Comparison of ENCODE assay signal across 28 mouse cellular contexts in genomic region chr13:3832450-3832849, GRCm38 (mm10). TPM values are rescaled to one million over a fixed set of nuclear protein-coding genes. Genes with fewer than 3 reads are reported as not detected.
DNase-seq lines count a peak whose midpoint lies in the region; ATAC-seq and TF ChIP-seq lines count a peak whose summit lies in the region.
"Had no signal": no experiment of that assay in that cellular context is flagged by ENCODE, and none has a peak within 500 bp of the region (broad histone marks: within the 10 kb centered on the region; RNA-seq: fewer than 3 reads in every experiment).

No protein-coding gene starts in this region.

- H3K27me3 ChIP-seq in embryonic facial prominence, embryonic 14.5 days (replicated peaks; ENCODE audit: control insufficient read depth, insufficient read depth, low read length) = no peaks in the 10 kb centered on the region
- no peaks in the 10 kb centered on the region for H3K27me3 ChIP-seq in embryonic facial prominence, embryonic 10.5 days (replicated peaks; ENCODE audit: low read depth, poor library complexity, severe bottlenecking)
- H3K27me3 ChIP-seq in limb, embryonic 15.5 days = no peaks in the 10 kb centered on the region
- no peaks in the 10 kb centered on the region for H3K27me3 ChIP-seq in limb, embryonic 10.5 days (ENCODE audit: low read depth, poor library complexity, severe bottlenecking)
- no peaks in the 10 kb centered on the region for H3K27me3 ChIP-seq in stomach, embryonic 16.5 days (ENCODE audit: control insufficient read depth, insufficient read depth, low read length)
- no peaks in the 10 kb centered on the region for H3K27me3 ChIP-seq in forebrain, postnatal 0 days (ENCODE audit: insufficient read depth, low read length)
- H3K27me3 ChIP-seq: forebrain, embryonic 13.5 days had no signal

- no peaks in the 10 kb centered on the region for H3K9me3 ChIP-seq in embryonic facial prominence, embryonic 14.5 days (ENCODE audit: control insufficient read depth, low read length)
- no peaks in the 10 kb centered on the region for H3K9me3 ChIP-seq in embryonic facial prominence, embryonic 10.5 days
- no peaks in the 10 kb centered on the region for H3K9me3 ChIP-seq in limb, embryonic 15.5 days
- no peaks in the 10 kb centered on the region for H3K9me3 ChIP-seq in limb, embryonic 10.5 days (replicated peaks)
- no peaks in the 10 kb centered on the region for H3K9me3 ChIP-seq in stomach, embryonic 16.5 days (replicated peaks; ENCODE audit: control insufficient read depth, low read length)
- H3K9me3 ChIP-seq in forebrain, postnatal 0 days (ENCODE audit: low read length) = no peaks in the 10 kb centered on the region
- H3K9me3 ChIP-seq: forebrain, embryonic 13.5 days; hindbrain, embryonic 10.5 days had no signal

- peak; percentile 13 for DNase-seq in embryonic facial prominence, embryonic 14.5 days (ENCODE audit: low spot score)
- no peak for DNase-seq in embryonic facial prominence, embryonic 10.5 days (ENCODE audit: low spot score)
- DNase-seq in limb, embryonic 10.5 days (ENCODE audit: low spot score) = no peak
- DNase-seq in spleen, adult 18-20 months = no peak
- DNase-seq in forebrain, postnatal 0 days = no peak
- DNase-seq: adrenal gland, postnatal 25 days; cerebellum, adult 11 months; cerebellum, postnatal 25 days; gastrocnemius, postnatal 25 days; kidney, postnatal 25 days; left cerebral cortex, postnatal 4 days; thymus, postnatal 14 days had no signal

- no peaks in the 10 kb centered on the region for H3K4me1 ChIP-seq in embryonic facial prominence, embryonic 14.5 days (ENCODE audit: control insufficient read depth, insufficient read depth, low read length)
- no peaks in the 10 kb centered on the region for H3K4me1 ChIP-seq in embryonic facial prominence, embryonic 10.5 days
- H3K4me1 ChIP-seq in limb, embryonic 15.5 days = no peaks in the 10 kb centered on the region
- no peaks in the 10 kb centered on the region for H3K4me1 ChIP-seq in limb, embryonic 10.5 days
- no peaks in the 10 kb centered on the region for H3K4me1 ChIP-seq in stomach, embryonic 16.5 days (ENCODE audit: control insufficient read depth, insufficient read depth, low read length)
- no peaks in the 10 kb centered on the region for H3K4me1 ChIP-seq in forebrain, postnatal 0 days (ENCODE audit: insufficient read depth)
- H3K4me1 ChIP-seq: forebrain, embryonic 13.5 days; hindbrain, embryonic 10.5 days had no signal

- no peak overlapping the region for H3K9ac ChIP-seq in embryonic facial prominence, embryonic 14.5 days (ENCODE audit: low read depth, low read length)
- no peak overlapping the region for H3K9ac ChIP-seq in limb, embryonic 15.5 days
- H3K9ac ChIP-seq in stomach, embryonic 16.5 days (ENCODE audit: low read length) = no peak overlapping the region
- H3K9ac ChIP-seq in forebrain, postnatal 0 days = no peak overlapping the region
- H3K9ac ChIP-seq: forebrain, embryonic 13.5 days had no signal

- TF ChIP-seq CTCF in forebrain, postnatal 0 days (IDR thresholded peaks at IDR 0.05; ENCODE audit: low read depth) = no peak

- H3K4me3 ChIP-seq in embryonic facial prominence, embryonic 14.5 days (ENCODE audit: low read depth, low read length) = no peak overlapping the region
- no peak overlapping the region for H3K4me3 ChIP-seq in embryonic facial prominence, embryonic 10.5 days
- no peak overlapping the region for H3K4me3 ChIP-seq in limb, embryonic 15.5 days
- H3K4me3 ChIP-seq in limb, embryonic 10.5 days = no peak overlapping the region
- H3K4me3 ChIP-seq in stomach, embryonic 16.5 days (replicated peaks; ENCODE audit: low read length) = no peak overlapping the region
- no peak overlapping the region for H3K4me3 ChIP-seq in forebrain, postnatal 0 days (ENCODE audit: low read depth, low read length)
- H3K4me3 ChIP-seq: erythroblast, embryonic 14.5 days; forebrain, embryonic 13.5 days; hindbrain, embryonic 10.5 days had no signal

- no peak overlapping the region for H3K4me2 ChIP-seq in embryonic facial prominence, embryonic 14.5 days (ENCODE audit: low read depth, low read length)
- no peak overlapping the region for H3K4me2 ChIP-seq in limb, embryonic 15.5 days
- no peak overlapping the region for H3K4me2 ChIP-seq in stomach, embryonic 16.5 days (ENCODE audit: low read depth, low read length)
- H3K4me2 ChIP-seq in forebrain, postnatal 0 days (ENCODE audit: low read depth) = no peak overlapping the region
- H3K4me2 ChIP-seq: forebrain, embryonic 13.5 days; liver, embryonic 11.5 days; midbrain, embryonic 11.5 days had no signal

- no peak overlapping the region for H3K27ac ChIP-seq in embryonic facial prominence, embryonic 14.5 days (replicated peaks; ENCODE audit: low read depth, low read length)
- no peak overlapping the region for H3K27ac ChIP-seq in embryonic facial prominence, embryonic 10.5 days (replicated peaks)
- H3K27ac ChIP-seq in limb, embryonic 15.5 days = peak overlapping the region; percentile 54
- no peak overlapping the region for H3K27ac ChIP-seq in limb, embryonic 10.5 days
- peak overlapping the region; percentile 84 for H3K27ac ChIP-seq in stomach, embryonic 16.5 days (ENCODE audit: low read length)
- H3K27ac ChIP-seq in forebrain, postnatal 0 days (ENCODE audit: low read depth, low read length) = no peak overlapping the region
- H3K27ac ChIP-seq: forebrain, embryonic 13.5 days; hindbrain, embryonic 10.5 days; hindbrain, postnatal 0 days had no signal

- ATAC-seq in embryonic facial prominence, embryonic 14.5 days (ENCODE audit: low read depth) = no peak
- no peak for ATAC-seq in limb, embryonic 15.5 days (ENCODE audit: insufficient number of reproducible peaks, low FRiP score, low TSS enrichment, low read depth)
- ATAC-seq in granulocyte monocyte progenitor cell, adult 5-6 weeks (replicated peaks; ENCODE audit: poor library complexity, severe bottlenecking) = peak; percentile 68
- no peak for ATAC-seq in stomach, embryonic 16.5 days (ENCODE audit: insufficient read depth, low FRiP score)
- no peak for ATAC-seq in forebrain, postnatal 0 days
- ATAC-seq: activated CD4-positive, CD25-positive, alpha-beta regulatory T cell, adult 4 months; CD4-positive, CD25-positive, alpha-beta regulatory T cell, adult 4 months; forebrain, embryonic 13.5 days; hindbrain, postnatal 0 days had no signal

- 52% methylated on average over 2 of the region's 2 CpGs for WGBS in embryonic facial prominence, embryonic 14.5 days
- WGBS in embryonic facial prominence, embryonic 10.5 days = 84% methylated on average over 2 of the region's 2 CpGs
- 41% methylated on average over 2 of the region's 2 CpGs for WGBS in limb, embryonic 15.5 days
- 71% methylated on average over 2 of the region's 2 CpGs for WGBS in limb, embryonic 10.5 days
- WGBS in stomach, embryonic 16.5 days = 28% methylated on average over 2 of the region's 2 CpGs
- 62% methylated on average over 2 of the region's 2 CpGs for WGBS in forebrain, postnatal 0 days

- no peaks in the 10 kb centered on the region for H3K36me3 ChIP-seq in embryonic facial prominence, embryonic 14.5 days (ENCODE audit: control insufficient read depth, insufficient read depth, low read length)
- no peaks in the 10 kb centered on the region for H3K36me3 ChIP-seq in embryonic facial prominence, embryonic 10.5 days (replicated peaks)
- H3K36me3 ChIP-seq in limb, embryonic 15.5 days = no peaks in the 10 kb centered on the region
- H3K36me3 ChIP-seq in limb, embryonic 10.5 days = no peaks in the 10 kb centered on the region
- H3K36me3 ChIP-seq in stomach, embryonic 16.5 days (ENCODE audit: control insufficient read depth, insufficient read depth, low read length) = no peaks in the 10 kb centered on the region
- no peaks in the 10 kb centered on the region for H3K36me3 ChIP-seq in forebrain, postnatal 0 days (ENCODE audit: insufficient read depth)
- H3K36me3 ChIP-seq: hindbrain, embryonic 10.5 days had no signal

RNA-seq across cellular contexts. Expression of gene Calm4, which starts 5.1 kb away (rescaled TPM):
- polyA plus RNA-seq in embryonic facial prominence, embryonic 14.5 days (2014; fragmentation: Nextera tagmentation; extraction: Ambion mirVana) = 25.4 and 99.1 TPM in 2 replicates
- not detected in 2 replicates for polyA plus RNA-seq in embryonic facial prominence, embryonic 10.5 days (2016; fragmentation: Nextera tagmentation; extraction: Ambion mirVana)
- 596 and 780 TPM in 2 replicates for polyA plus RNA-seq in limb, embryonic 15.5 days (2015; fragmentation: Nextera tagmentation; extraction: Ambion mirVana)
- not detected in 2 replicates for polyA plus RNA-seq in limb, embryonic 10.5 days (2016; fragmentation: Nextera tagmentation; extraction: Ambion mirVana)
- total RNA-seq in granulocyte monocyte progenitor cell, adult 5-6 weeks (2014; fragmentation: Nextera tagmentation) = not detected in 2 replicates
- total RNA-seq in granulocyte monocyte progenitor cell, adult 5-6 weeks (2017) = not detected in 2 replicates
- 1.9 and 2.1 TPM in 2 replicates for polyA plus RNA-seq in stomach, embryonic 16.5 days (2015; fragmentation: Nextera tagmentation; extraction: Ambion mirVana)
- total RNA-seq in forebrain, postnatal 0 days (2014; rRNA removed) = not detected in 2 replicates
- not detected in 2 replicates for polyA plus RNA-seq in forebrain, postnatal 0 days (2015; fragmentation: Nextera tagmentation; extraction: Ambion mirVana)
- total RNA-seq: adrenal gland, postnatal 25 days; ES-E14; gastrocnemius, postnatal 25 days; hindbrain, postnatal 0 days; layer of hippocampus, adult 8-10 months; left cerebral cortex, adult 18-20 months; left cerebral cortex, postnatal 4 days had no signal
- polyA plus RNA-seq: activated CD4-positive, CD25-positive, alpha-beta regulatory T cell, adult 4 months; CD4-positive, CD25-positive, alpha-beta regulatory T cell, adult 4 months; erythroblast, embryonic 14.5 days; forebrain, embryonic 13.5 days; heart, embryonic 16.5 days; hindbrain, embryonic 10.5 days; liver, embryonic 11.5 days; midbrain, embryonic 11.5 days had no signal

RNA-seq across cellular contexts. Expression of gene Calm5, which starts 21.5 kb away (rescaled TPM):
- 0.58 and 0.74 TPM in 2 replicates for polyA plus RNA-seq in embryonic facial prominence, embryonic 14.5 days (2014; fragmentation: Nextera tagmentation; extraction: Ambion mirVana)
- polyA plus RNA-seq in embryonic facial prominence, embryonic 10.5 days (2016; fragmentation: Nextera tagmentation; extraction: Ambion mirVana) = not detected in 2 replicates
- 3.2 and 3.5 TPM in 2 replicates for polyA plus RNA-seq in limb, embryonic 15.5 days (2015; fragmentation: Nextera tagmentation; extraction: Ambion mirVana)
- polyA plus RNA-seq in limb, embryonic 10.5 days (2016; fragmentation: Nextera tagmentation; extraction: Ambion mirVana) = not detected in 2 replicates
- total RNA-seq in granulocyte monocyte progenitor cell, adult 5-6 weeks (2014; fragmentation: Nextera tagmentation) = not detected in 2 replicates
- not detected in 2 replicates for total RNA-seq in granulocyte monocyte progenitor cell, adult 5-6 weeks (2017)
- not detected in 2 replicates for polyA plus RNA-seq in stomach, embryonic 16.5 days (2015; fragmentation: Nextera tagmentation; extraction: Ambion mirVana)
- not detected in 2 replicates for total RNA-seq in forebrain, postnatal 0 days (2014; rRNA removed)
- polyA plus RNA-seq in forebrain, postnatal 0 days (2015; fragmentation: Nextera tagmentation; extraction: Ambion mirVana) = not detected in 2 replicates
- total RNA-seq: adrenal gland, postnatal 25 days; ES-E14; gastrocnemius, postnatal 25 days; hindbrain, postnatal 0 days; layer of hippocampus, adult 8-10 months; left cerebral cortex, adult 18-20 months; left cerebral cortex, postnatal 4 days had no signal
- polyA plus RNA-seq: activated CD4-positive, CD25-positive, alpha-beta regulatory T cell, adult 4 months; CD4-positive, CD25-positive, alpha-beta regulatory T cell, adult 4 months; erythroblast, embryonic 14.5 days; forebrain, embryonic 13.5 days; heart, embryonic 16.5 days; hindbrain, embryonic 10.5 days; hindbrain, postnatal 0 days; liver, embryonic 11.5 days; midbrain, embryonic 11.5 days; testis, adult 2 months had no signal

RNA-seq across cellular contexts. Expression of gene Calml3, which starts 28.3 kb away (rescaled TPM):
- polyA plus RNA-seq in embryonic facial prominence, embryonic 14.5 days (2014; fragmentation: Nextera tagmentation; extraction: Ambion mirVana) = 7.1 and 10.7 TPM in 2 replicates
- polyA plus RNA-seq in embryonic facial prominence, embryonic 10.5 days (2016; fragmentation: Nextera tagmentation; extraction: Ambion mirVana) = not detected in 2 replicates
- 22.0 and 22.9 TPM in 2 replicates for polyA plus RNA-seq in limb, embryonic 15.5 days (2015; fragmentation: Nextera tagmentation; extraction: Ambion mirVana)
- not detected in 2 replicates for polyA plus RNA-seq in limb, embryonic 10.5 days (2016; fragmentation: Nextera tagmentation; extraction: Ambion mirVana)
- total RNA-seq in granulocyte monocyte progenitor cell, adult 5-6 weeks (2014; fragmentation: Nextera tagmentation) = not detected in 2 replicates
- total RNA-seq in granulocyte monocyte progenitor cell, adult 5-6 weeks (2017) = not detected in 2 replicates
- 25.1 and 40.9 TPM in 2 replicates for polyA plus RNA-seq in stomach, embryonic 16.5 days (2015; fragmentation: Nextera tagmentation; extraction: Ambion mirVana)
- total RNA-seq in forebrain, postnatal 0 days (2014; rRNA removed) = not detected in 2 replicates
- not detected in 2 replicates for polyA plus RNA-seq in forebrain, postnatal 0 days (2015; fragmentation: Nextera tagmentation; extraction: Ambion mirVana)
- total RNA-seq: adrenal gland, postnatal 25 days; ES-E14; gastrocnemius, postnatal 25 days; hindbrain, postnatal 0 days; layer of hippocampus, adult 8-10 months; left cerebral cortex, adult 18-20 months; left cerebral cortex, postnatal 4 days had no signal
- polyA plus RNA-seq: activated CD4-positive, CD25-positive, alpha-beta regulatory T cell, adult 4 months; CD4-positive, CD25-positive, alpha-beta regulatory T cell, adult 4 months; erythroblast, embryonic 14.5 days; forebrain, embryonic 13.5 days; hindbrain, postnatal 0 days; midbrain, embryonic 11.5 days had no signal

Comparison
In these comparisons a context has a peak if more than half of its experiments do, and no peak if none do; other contexts are left out.
1. H3K27ac ChIP-seq: peak in limb, embryonic 15.5 days (single experiment) and stomach, embryonic 16.5 days (single experiment); none in embryonic facial prominence, embryonic 14.5 days (single experiment), embryonic facial prominence, embryonic 10.5 days (single experiment), limb, embryonic 10.5 days (single experiment) and forebrain, postnatal 0 days (single experiment).